Mouse (Mus musculus): ENCODE measurements around the gene Hspa1a. TPM values are rescaled to one million over a fixed set of nuclear protein-coding genes. Genes with fewer than 3 reads are reported as not detected.
"Not testable (repeated sequence)": the region's sequence is repeated elsewhere in the genome, so short reads cannot be mapped to it uniquely, and the experiment has no call there.

Gene Hspa1a
- total and polyA plus RNA-seq, 3 experiments = 0.18 TPM; not detected in 2

DNA sequence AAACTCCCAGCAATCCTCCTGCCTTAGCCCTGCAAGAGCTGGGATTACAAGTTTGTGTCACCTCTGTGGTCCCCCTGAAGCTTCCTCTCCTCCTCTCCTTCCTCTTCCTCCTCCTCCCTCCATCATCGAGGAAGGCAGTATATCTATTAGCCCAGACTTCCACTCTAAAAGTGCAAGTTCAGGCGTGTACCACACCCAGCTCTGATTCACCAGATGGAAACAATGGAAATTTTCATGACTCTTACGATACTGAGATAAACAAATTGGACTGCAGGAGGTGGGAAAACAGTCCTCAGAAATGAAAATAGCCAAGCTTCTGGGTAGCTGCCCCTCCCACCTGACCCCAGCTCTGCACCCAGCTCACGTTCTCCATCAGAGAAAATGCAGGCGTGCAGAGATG, 6.3 kb downstream of the Hspa1a start:
- DNase-seq (ENCODE audit: low spot score) = no peak
- no peaks in the 10 kb centered on the region for H3K36me3 ChIP-seq (replicated peaks)
- no peak for ATAC-seq (ENCODE audit: extremely low read depth, insufficient number of reproducible peaks, low FRiP score, poor library complexity, severe bottlenecking)
- TF ChIP-seq GATA2 (IDR thresholded peaks at IDR 0.05; ENCODE audit: borderline replicate concordance, low read depth, low read length) (no peak), POLR2AphosphoS5 (IDR thresholded peaks at IDR 0.05; ENCODE audit: insufficient replicate concordance, low read depth, low read length) (no peak), TAL1 (conservative IDR thresholded peaks at IDR 0.05; ENCODE audit: low read depth, low read length) (no peak), GATA1 (IDR thresholded peaks at IDR 0.05; ENCODE audit: borderline replicate concordance, low read length) (no peak), CTCF (IDR thresholded peaks at IDR 0.05; ENCODE audit: low read depth, low read length) (no peak)
- peaks cover 4% of the 10 kb centered on the region; the same call in 1 of the 2 replicates for H3K9me3 ChIP-seq (replicated peaks)
- no peak overlapping the region for H3K4me3 ChIP-seq (ENCODE audit: low read depth, low read length)
- peaks cover 26% of the 10 kb centered on the region for H3K4me1 ChIP-seq (ENCODE audit: insufficient read depth, low read depth, low read length)
- H3K27me3 ChIP-seq (ENCODE audit: insufficient read depth, low read length) = peaks cover 32% of the 10 kb centered on the region

DNA sequence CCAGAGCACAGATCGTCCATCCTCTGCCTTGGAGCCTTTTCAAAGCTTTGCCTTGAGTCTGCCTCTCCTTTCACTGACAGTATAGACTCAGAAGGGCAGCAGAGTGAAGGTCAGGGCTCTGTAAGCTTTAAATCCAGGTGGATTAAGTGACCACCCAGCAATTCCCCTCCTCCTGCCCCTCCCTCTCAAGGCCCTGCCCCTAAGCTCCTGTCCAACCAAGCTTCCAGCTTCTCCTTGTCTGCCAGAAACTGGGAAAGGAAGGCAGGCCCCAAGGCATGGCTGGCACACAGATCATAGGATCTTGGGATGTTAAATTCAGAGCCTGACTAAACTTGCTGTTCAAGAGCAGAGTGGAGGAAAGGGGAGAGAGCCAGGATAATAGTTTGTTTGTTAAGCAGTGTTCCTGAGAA, 7.3 kb downstream of the Hspa1a start:
- no peaks in the 10 kb centered on the region for H3K9me3 ChIP-seq (replicated peaks)
- H3K4me1 ChIP-seq (ENCODE audit: insufficient read depth, low read depth, low read length) = peaks cover 33% of the 10 kb centered on the region
- no peak for TF ChIP-seq TAL1 (conservative IDR thresholded peaks at IDR 0.05; ENCODE audit: low read depth, low read length)
- no peak for TF ChIP-seq CTCF (IDR thresholded peaks at IDR 0.05; ENCODE audit: low read depth, low read length)
- TF ChIP-seq GATA2 (IDR thresholded peaks at IDR 0.05; ENCODE audit: borderline replicate concordance, low read depth, low read length) = no peak
- TF ChIP-seq GATA1 (IDR thresholded peaks at IDR 0.05; ENCODE audit: borderline replicate concordance, low read length) = no peak
- ATAC-seq (ENCODE audit: extremely low read depth, insufficient number of reproducible peaks, low FRiP score, poor library complexity, severe bottlenecking) (no peak), DNase-seq (ENCODE audit: low spot score) (no peak)
- peaks cover 32% of the 10 kb centered on the region for H3K27me3 ChIP-seq (ENCODE audit: insufficient read depth, low read length)
- H3K4me3 ChIP-seq (ENCODE audit: low read depth, low read length) = no peak overlapping the region
- no peaks in the 10 kb centered on the region for H3K36me3 ChIP-seq (replicated peaks)

DNA sequence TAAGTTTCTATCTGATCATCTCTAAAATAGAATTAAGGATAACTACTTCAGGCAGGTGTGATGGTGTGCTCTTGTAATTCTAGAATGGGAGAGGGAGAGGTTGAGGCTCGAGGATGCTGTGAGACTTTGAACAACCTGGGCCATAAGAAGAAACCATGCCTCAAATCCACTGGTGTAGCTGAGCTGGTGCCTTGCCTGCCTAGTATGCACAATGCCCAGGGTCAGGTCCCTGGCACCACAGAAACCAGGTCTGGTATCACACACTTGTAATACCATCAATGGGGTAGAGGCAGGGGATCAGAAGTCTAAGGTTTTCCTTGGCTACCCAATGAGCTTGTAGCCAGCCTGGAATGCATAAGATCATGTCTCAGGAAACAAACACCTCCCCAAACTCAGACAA, 9.1 kb downstream of the Hspa1a start:
- DNase-seq (ENCODE audit: low spot score) = no peak
- Histone ChIP-seq H3K36me3 (replicated peaks) (no peaks in the 10 kb centered on the region), H3K4me1 (ENCODE audit: insufficient read depth, low read depth, low read length) (peaks cover 32% of the 10 kb centered on the region), H3K27me3 (ENCODE audit: insufficient read depth, low read length) (peaks cover 18% of the 10 kb centered on the region), H3K9me3 (replicated peaks) (peaks cover 9% of the 10 kb centered on the region), H3K4me3 (ENCODE audit: low read depth, low read length) (no peak overlapping the region)
- no peak for ATAC-seq (ENCODE audit: extremely low read depth, insufficient number of reproducible peaks, low FRiP score, poor library complexity, severe bottlenecking)
- TF ChIP-seq GATA2 (IDR thresholded peaks at IDR 0.05; ENCODE audit: borderline replicate concordance, low read depth, low read length) = no peak

DNA sequence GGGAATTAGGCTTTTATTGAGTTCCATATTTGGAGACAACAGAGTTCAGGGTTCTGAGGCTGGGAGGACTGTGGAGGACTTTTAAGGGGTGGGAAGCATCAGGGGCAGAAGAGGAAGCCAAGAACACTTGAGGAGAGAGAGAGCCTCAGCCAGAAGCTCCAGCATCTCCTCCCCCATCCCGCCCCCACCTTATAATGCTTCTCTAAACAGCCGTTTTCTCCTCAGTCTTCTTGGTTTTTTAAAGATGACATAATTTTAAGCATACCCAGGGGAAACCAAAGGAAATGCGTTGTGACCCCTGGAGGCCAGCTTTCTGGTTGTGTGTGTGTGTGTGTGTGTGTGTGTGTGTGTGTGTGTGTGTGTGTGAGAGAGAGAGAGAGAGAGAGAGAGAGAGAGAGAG, 9.8 kb downstream of the Hspa1a start:
- no peak for DNase-seq (ENCODE audit: low spot score)
- H3K4me3 ChIP-seq (ENCODE audit: low read depth, low read length) = no peak overlapping the region

DNA sequence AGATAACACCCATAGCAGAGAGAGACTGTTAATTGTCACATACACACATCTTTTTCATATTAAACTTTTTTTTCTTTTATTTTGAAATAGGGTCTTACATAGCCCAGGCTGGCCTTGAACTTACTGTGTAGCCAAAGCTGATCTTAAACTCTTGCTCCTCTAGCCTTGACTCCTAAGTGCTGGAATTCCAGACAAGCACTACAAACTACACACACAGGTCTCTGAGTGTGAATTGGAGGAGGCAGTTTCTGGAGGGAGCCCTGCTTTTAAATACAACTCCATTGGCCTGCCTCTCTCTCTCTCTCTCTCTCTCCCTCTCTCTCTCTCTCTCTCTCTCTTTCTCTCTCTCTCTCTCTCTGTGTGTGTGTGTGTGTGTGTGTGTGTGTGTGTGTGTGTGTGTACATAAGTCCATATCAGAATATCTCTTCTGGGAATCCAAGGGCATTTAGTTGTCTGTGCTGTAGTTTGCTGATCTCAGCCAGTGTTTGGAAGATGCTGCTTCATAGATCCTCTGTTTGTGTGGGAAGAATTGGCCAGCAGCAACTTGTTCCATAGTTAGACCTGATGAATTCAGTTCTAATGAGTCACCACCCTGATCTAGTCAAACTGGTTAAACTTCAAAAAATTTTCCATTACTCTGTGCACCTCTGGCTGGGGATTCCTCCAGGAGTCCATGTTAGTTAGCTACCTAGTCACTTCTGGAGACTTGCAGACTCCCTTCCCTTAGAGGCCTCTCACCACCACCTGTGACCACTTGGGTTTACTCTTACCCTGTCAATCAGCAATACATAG, 11.1 kb downstream of the Hspa1a start:
- Histone ChIP-seq H3K27me3 (ENCODE audit: insufficient read depth, low read length) (peaks cover 16% of the 10 kb centered on the region), H3K9me3 (replicated peaks) (peaks cover 14% of the 10 kb centered on the region), H3K4me3 (ENCODE audit: low read depth, low read length) (no peak overlapping the region), H3K36me3 (replicated peaks) (no peaks in the 10 kb centered on the region), H3K4me1 (ENCODE audit: insufficient read depth, low read depth, low read length) (peaks cover 30% of the 10 kb centered on the region)
- ATAC-seq (ENCODE audit: extremely low read depth, insufficient number of reproducible peaks, low FRiP score, poor library complexity, severe bottlenecking) = no peak
- DNase-seq (ENCODE audit: low spot score) = no peak
- TF ChIP-seq GATA2 (IDR thresholded peaks at IDR 0.05; ENCODE audit: borderline replicate concordance, low read depth, low read length) (no peak), GATA1 (IDR thresholded peaks at IDR 0.05; ENCODE audit: borderline replicate concordance, low read length) (no peak), CTCF (IDR thresholded peaks at IDR 0.05; ENCODE audit: low read depth, low read length) (no peak), POLR2AphosphoS5 (IDR thresholded peaks at IDR 0.05; ENCODE audit: insufficient replicate concordance, low read depth, low read length) (no peak), TAL1 (conservative IDR thresholded peaks at IDR 0.05; ENCODE audit: low read depth, low read length) (no peak)

More for the DNA sequence above, 9.8 kb downstream of the Hspa1a start:
- H3K27me3 ChIP-seq (ENCODE audit: insufficient read depth, low read length) = peaks cover 18% of the 10 kb centered on the region
- no peaks in the 10 kb centered on the region for H3K36me3 ChIP-seq (replicated peaks)
- H3K4me1 ChIP-seq (ENCODE audit: insufficient read depth, low read depth, low read length) = peaks cover 32% of the 10 kb centered on the region
- H3K9me3 ChIP-seq (replicated peaks) = peaks cover 14% of the 10 kb centered on the region
- ATAC-seq (ENCODE audit: extremely low read depth, insufficient number of reproducible peaks, low FRiP score, poor library complexity, severe bottlenecking) = no peak
- TF ChIP-seq GATA2 (IDR thresholded peaks at IDR 0.05; ENCODE audit: borderline replicate concordance, low read depth, low read length) (no peak), TAL1 (conservative IDR thresholded peaks at IDR 0.05; ENCODE audit: low read depth, low read length) (no peak), GATA1 (IDR thresholded peaks at IDR 0.05; ENCODE audit: borderline replicate concordance, low read length) (no peak), POLR2AphosphoS5 (IDR thresholded peaks at IDR 0.05; ENCODE audit: insufficient replicate concordance, low read depth, low read length) (no peak), CTCF (IDR thresholded peaks at IDR 0.05; ENCODE audit: low read depth, low read length) (no peak)

DNA sequence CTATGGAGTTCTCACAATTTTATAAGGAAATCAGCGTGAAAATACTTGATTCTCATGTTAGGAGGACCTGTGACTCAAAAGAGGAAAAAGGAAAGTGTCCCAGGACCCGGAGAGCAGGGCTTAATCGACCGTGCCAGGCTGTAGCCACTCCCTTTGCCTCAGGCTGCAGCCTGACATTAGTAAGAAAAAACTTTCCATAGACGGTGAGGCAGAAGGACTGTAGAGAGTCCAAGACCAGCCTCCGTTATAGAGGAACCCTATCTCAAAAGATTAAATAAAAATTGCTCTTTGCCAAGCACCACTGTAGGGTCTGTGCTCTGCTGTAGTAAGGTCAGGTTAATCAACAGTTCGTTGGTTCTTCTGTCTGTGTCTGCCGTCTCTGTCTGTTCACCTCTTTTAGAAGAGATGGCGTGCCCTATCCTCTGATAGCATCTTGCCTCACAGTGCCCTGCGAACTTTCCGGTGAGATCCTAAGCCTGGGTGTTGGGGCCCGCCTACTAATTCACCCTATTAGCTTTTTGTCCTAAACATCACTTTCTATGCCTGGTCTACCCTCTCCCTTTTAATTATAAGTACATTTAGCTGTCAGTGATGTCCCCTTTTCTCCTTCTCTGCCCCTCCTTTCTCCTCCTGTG, 12.0 kb downstream of the Hspa1a start:
- Histone ChIP-seq H3K36me3 (replicated peaks) (no peaks in the 10 kb centered on the region), H3K27me3 (ENCODE audit: insufficient read depth, low read length) (peaks cover 14% of the 10 kb centered on the region), H3K4me1 (ENCODE audit: insufficient read depth, low read depth, low read length) (peaks cover 22% of the 10 kb centered on the region), H3K9me3 (replicated peaks) (peaks cover 14% of the 10 kb centered on the region), H3K4me3 (ENCODE audit: low read depth, low read length) (peak overlapping the region; percentile 71)
- DNase-seq (ENCODE audit: low spot score) = no peak
- TF ChIP-seq POLR2AphosphoS5 (IDR thresholded peaks at IDR 0.05; ENCODE audit: insufficient replicate concordance, low read depth, low read length) = no peak
- no peak for TF ChIP-seq TAL1 (conservative IDR thresholded peaks at IDR 0.05; ENCODE audit: low read depth, low read length)
- no peak for TF ChIP-seq GATA1 (IDR thresholded peaks at IDR 0.05; ENCODE audit: borderline replicate concordance, low read length)
- TF ChIP-seq CTCF (IDR thresholded peaks at IDR 0.05; ENCODE audit: low read depth, low read length) = no peak
- TF ChIP-seq GATA2 (IDR thresholded peaks at IDR 0.05; ENCODE audit: borderline replicate concordance, low read depth, low read length) = no peak
- no peak for ATAC-seq (ENCODE audit: extremely low read depth, insufficient number of reproducible peaks, low FRiP score, poor library complexity, severe bottlenecking)

- peak within 1 kb of the TSS; percentile 71 for H3K4me3 ChIP-seq (ENCODE audit: low read depth, low read length)
- DNase-seq (ENCODE audit: low spot score) (peak; percentile 55), ATAC-seq (ENCODE audit: extremely low read depth, insufficient number of reproducible peaks, low FRiP score, poor library complexity, severe bottlenecking) (peak; percentile 52)
- not testable (repeated sequence) for H3K27me3 ChIP-seq (ENCODE audit: insufficient read depth, low read length); H3K36me3 ChIP-seq (replicated peaks)
- peaks cover 14% of the 10 kb centered on the region for H3K9me3 ChIP-seq (replicated peaks)
- H3K4me1 ChIP-seq (ENCODE audit: insufficient read depth, low read depth, low read length) = peaks cover 15% of the 10 kb centered on the region
Observed at GRCm38 (mm10) chr17:34959130-34959778, 12.7 kb downstream of the Hspa1a start, which contains the start of gene Hspa1b. Hspa1b (minus strand) TSS chr17:34959238.

- not testable (repeated sequence) for H3K36me3 ChIP-seq (replicated peaks); DNase-seq (ENCODE audit: low spot score); H3K27me3 ChIP-seq (ENCODE audit: insufficient read depth, low read length); ATAC-seq (ENCODE audit: extremely low read depth, insufficient number of reproducible peaks, low FRiP score, poor library complexity, severe bottlenecking)
- Histone ChIP-seq H3K4me3 (ENCODE audit: low read depth, low read length) (peak overlapping the region; percentile 71; the same call in 1 of the 2 replicates), H3K9me3 (replicated peaks) (peaks cover 14% of the 10 kb centered on the region), H3K4me1 (ENCODE audit: insufficient read depth, low read depth, low read length) (peaks cover 15% of the 10 kb centered on the region)
Observed at GRCm38 (mm10) chr17:34958734-34959129, 13.2 kb downstream of the Hspa1a start.

DNA sequence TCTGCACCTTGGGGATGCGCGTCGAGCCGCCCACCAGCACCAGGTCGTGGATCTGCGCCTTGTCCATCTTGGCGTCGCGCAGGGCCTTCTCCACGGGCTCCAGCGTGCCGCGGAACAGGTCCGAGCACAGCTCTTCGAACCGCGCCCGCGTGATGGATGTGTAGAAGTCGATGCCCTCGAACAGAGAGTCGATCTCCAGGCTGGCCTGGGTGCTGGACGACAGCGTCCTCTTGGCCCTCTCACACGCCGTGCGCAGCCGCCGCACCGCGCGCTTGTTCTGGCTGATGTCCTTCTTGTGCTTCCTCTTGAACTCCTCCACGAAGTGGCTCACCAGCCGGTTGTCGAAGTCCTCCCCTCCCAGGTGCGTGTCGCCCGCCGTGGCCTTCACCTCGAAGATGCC, 14.0 kb downstream of the Hspa1a start:
- peaks cover 21% of the 10 kb centered on the region for H3K4me1 ChIP-seq (ENCODE audit: insufficient read depth, low read depth, low read length)
- H3K27me3 ChIP-seq (ENCODE audit: insufficient read depth, low read length); DNase-seq (ENCODE audit: low spot score); H3K36me3 ChIP-seq (replicated peaks); ATAC-seq (ENCODE audit: extremely low read depth, insufficient number of reproducible peaks, low FRiP score, poor library complexity, severe bottlenecking); H3K4me3 ChIP-seq (ENCODE audit: low read depth, low read length): not testable (repeated sequence)
- H3K9me3 ChIP-seq (replicated peaks) = peaks cover 14% of the 10 kb centered on the region
